Mouse (Mus musculus): ENCODE measurements around the gene Ttyh2.

The Ttyh2 gene

GRCm38 (mm10) chr11:114675341-114675825 lies at the start of gene Ttyh2:
Gene Ttyh2, plus strand, starts transcription at chr11:114675431.
- CTCF ChIA-PET, result interaction anchor here (0.6 kb wide), 1 partner anchor 483 kb away, joined by 3 read pairs; no protein-coding TSS in a partner anchor

GRCm38 (mm10) chr11:114626071-114626690 lies 49.0 kb upstream of the Ttyh2 start:
- CTCF ChIA-PET, result no interaction called here

- CTCF ChIA-PET, result no interaction called here
Measured at GRCm38 (mm10) chr11:114627036-114627435, 48.2 kb upstream of the Ttyh2 start.

- CTCF ChIA-PET, result no interaction called here
Measured at GRCm38 (mm10) chr11:114628032-114628431, 47.2 kb upstream of the Ttyh2 start.

GRCm38 (mm10) chr11:114630044-114630443 lies 45.2 kb upstream of the Ttyh2 start:
- CTCF ChIA-PET, result no interaction called here

- CTCF ChIA-PET, result no interaction called here
Measured at GRCm38 (mm10) chr11:114632266-114632665, 43.0 kb upstream of the Ttyh2 start.

GRCm38 (mm10) chr11:114636292-114636691 lies 38.9 kb upstream of the Ttyh2 start:
- CTCF ChIA-PET, result no interaction called here

- CTCF ChIA-PET, result no interaction called here
Measured at GRCm38 (mm10) chr11:114636727-114637505, 38.3 kb upstream of the Ttyh2 start.

GRCm38 (mm10) chr11:114638647-114639290 lies 36.5 kb upstream of the Ttyh2 start:
- CTCF ChIA-PET, result interaction anchor here (0.8 kb wide), 1 partner anchor 247 kb away, joined by 3 read pairs; no protein-coding TSS in a partner anchor

- CTCF ChIA-PET, result no interaction called here
Measured at GRCm38 (mm10) chr11:114639681-114640103, 35.5 kb upstream of the Ttyh2 start.

GRCm38 (mm10) chr11:114640658-114641057 lies 34.6 kb upstream of the Ttyh2 start:
- CTCF ChIA-PET, result no interaction called here

GRCm38 (mm10) chr11:114641136-114641535 lies 34.1 kb upstream of the Ttyh2 start:
- CTCF ChIA-PET, result interaction anchor here (0.6 kb wide), 1 partner anchor 679 kb away, joined by 4 read pairs; no protein-coding TSS in a partner anchor

GRCm38 (mm10) chr11:114642184-114642583 lies 33.0 kb upstream of the Ttyh2 start:
- CTCF ChIA-PET, result no interaction called here

- CTCF ChIA-PET, result interaction anchor here (0.6 kb wide), 1 partner anchor 780 kb away, joined by 4 read pairs; no protein-coding TSS in a partner anchor
Measured at GRCm38 (mm10) chr11:114642926-114643325, 32.3 kb upstream of the Ttyh2 start.

GRCm38 (mm10) chr11:114644122-114644521 lies 31.1 kb upstream of the Ttyh2 start:
- CTCF ChIA-PET, result no interaction called here

- CTCF ChIA-PET, result no interaction called here
Measured at GRCm38 (mm10) chr11:114649510-114649909, 25.7 kb upstream of the Ttyh2 start.

- CTCF ChIA-PET, result no interaction called here
Measured at GRCm38 (mm10) chr11:114652531-114652930, 22.7 kb upstream of the Ttyh2 start.

- CTCF ChIA-PET, result no interaction called here
Measured at GRCm38 (mm10) chr11:114653664-114654063, 21.6 kb upstream of the Ttyh2 start.

GRCm38 (mm10) chr11:114654552-114654951 lies 20.7 kb upstream of the Ttyh2 start:
- CTCF ChIA-PET, result no interaction called here

GRCm38 (mm10) chr11:114655350-114656008 lies 19.8 kb upstream of the Ttyh2 start:
- CTCF ChIA-PET, result interaction anchor here (1.0 kb wide), 1 partner anchor 9 kb away, joined by 3 read pairs; no protein-coding TSS in a partner anchor

GRCm38 (mm10) chr11:114656994-114657644 lies 18.1 kb upstream of the Ttyh2 start:
- CTCF ChIA-PET, result interaction anchor here (0.7 kb wide), 1 partner anchor 371 kb away, joined by 11 read pairs; no protein-coding TSS in a partner anchor

Data from spleen, embryonic (tissue).